Mouse (Mus musculus): ENCODE results near the gene Mrgbp.

Mrgbp gene

GRCm38 (mm10) chr2:180581002-180581401 is at the start of gene Mrgbp:
Gene Mrgbp, plus strand, starts transcription at chr2:180581304.
- no peak for DNase-seq

DNA sequence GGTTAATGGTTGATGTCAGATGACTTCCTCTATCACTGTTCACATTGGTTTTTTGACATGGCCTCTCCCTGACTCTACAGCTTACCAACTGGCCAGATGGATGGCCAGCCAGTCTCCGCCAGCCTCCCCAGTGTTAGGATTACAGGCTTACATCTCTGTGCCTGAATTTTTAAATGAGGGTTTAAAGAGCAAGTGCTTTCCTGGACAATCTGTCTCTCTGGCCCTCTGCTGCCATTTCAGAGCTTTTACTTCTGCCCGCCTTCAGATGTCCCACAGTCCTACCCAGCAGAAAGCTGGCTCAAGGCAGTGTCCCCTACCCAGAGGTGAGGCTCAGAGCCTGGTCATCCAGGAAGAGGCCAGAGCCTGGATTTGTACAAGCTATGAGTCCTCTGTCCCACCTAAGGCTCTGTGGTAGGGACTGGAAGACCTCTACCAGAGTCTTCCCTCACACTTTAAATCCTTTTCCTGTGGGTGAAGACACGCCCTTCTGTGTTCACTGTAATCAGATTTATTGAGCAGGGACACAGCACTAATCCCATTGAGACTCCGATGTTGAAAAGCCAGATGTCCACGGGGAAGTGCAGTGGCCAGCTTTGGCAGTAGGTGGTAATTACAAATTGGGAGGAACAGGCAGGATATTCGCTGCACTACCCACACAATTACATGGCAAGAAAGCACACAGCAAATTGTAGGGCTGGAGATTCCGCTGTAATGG is 49.3 kb upstream of the Mrgbp start:
- DNase-seq: no peak

GRCm38 (mm10) chr2:180532386-180532995 is 48.6 kb upstream of the Mrgbp start:
- DNase-seq: no peak

DNA sequence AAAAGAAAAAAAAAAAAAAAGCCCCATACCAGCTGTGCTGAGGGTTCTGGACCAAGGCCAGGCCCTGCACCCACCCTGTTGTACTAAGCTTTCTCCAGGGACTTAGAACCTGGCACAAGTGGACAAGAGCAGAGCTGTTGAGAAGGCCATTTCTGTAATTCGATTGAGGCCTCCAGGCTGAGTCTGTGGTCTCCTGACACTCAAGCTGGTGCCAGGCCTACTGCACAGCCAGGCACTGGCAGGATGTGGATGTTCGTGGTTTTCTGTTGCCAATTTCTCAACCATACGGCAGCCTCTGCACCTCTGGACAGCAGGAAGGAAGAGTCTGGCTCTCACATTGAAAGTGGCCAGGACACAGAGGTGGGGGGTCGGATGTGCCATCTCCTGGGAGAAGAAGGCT is 47.9 kb upstream of the Mrgbp start:
- DNase-seq: no peak

GRCm38 (mm10) chr2:180543675-180544074 is 37.4 kb upstream of the Mrgbp start:
- no peak for DNase-seq

DNA sequence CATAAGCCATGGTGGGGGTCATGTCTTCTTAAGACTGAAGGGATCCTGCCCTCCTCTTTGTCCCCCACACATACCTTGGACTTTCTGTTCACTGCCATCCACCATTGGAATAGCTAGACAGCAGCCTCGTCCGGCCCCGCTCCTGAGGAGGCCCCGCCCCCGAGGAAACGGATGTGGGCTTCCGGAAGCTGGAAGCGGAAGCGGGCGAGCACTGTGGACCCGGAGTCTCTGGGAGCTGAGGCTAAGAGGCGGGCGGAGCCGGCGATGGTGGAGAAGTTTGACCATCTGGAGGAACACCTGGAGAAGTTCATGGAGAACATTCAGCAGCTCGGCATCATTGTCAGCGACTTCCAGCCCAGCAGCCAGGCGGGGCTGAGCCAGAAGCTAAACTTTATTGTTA is 36.1 kb upstream of the Mrgbp start:
- DNase-seq: no peak

- DNase-seq: no peak
These were observed 33.6 kb upstream of the Mrgbp start for GRCm38 (mm10) chr2:180547384-180548106.

- DNase-seq: no peak
These were observed 28.8 kb upstream of the Mrgbp start for GRCm38 (mm10) chr2:180552340-180552739.

DNA sequence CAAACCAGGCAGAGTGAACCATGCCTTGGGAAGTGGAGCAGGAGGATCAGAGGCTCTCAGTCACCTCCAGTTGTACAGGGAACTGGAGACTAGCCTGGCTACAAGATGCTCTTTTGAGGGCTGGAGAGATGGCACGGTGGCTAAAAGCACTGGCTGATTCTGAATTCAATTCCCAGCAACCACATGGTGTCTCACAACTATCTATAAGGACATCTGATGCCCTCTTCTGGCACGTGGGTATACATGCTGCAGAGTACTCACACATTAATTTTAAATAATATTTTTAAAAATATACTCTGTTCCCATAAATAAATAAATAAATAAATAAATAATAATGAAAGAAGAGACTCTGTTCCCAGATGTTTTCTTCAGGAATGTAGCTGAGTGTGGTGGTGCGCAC is 25.9 kb upstream of the Mrgbp start:
- DNase-seq: no peak

- no peak for DNase-seq
These were observed 24.6 kb upstream of the Mrgbp start for GRCm38 (mm10) chr2:180556470-180556869.

DNA sequence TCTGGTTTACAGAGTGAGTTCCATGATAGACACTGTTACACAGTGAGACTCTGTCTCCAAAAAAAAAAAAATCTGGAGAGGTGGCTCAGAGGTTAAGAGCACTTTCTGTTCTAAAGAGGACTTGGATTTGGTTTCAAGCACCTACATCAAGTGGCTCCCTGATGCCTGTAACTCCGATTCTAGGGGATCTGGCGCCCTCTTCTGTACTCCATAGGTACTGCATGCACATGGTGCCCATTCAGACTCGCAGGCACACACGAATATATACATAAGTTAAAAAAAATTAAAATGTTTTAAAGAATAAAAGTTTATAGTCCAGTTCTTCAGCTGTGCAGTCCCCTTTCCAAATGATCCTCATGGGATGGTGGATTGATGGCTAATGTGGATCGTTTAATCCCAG is 20.9 kb upstream of the Mrgbp start:
- DNase-seq: no peak

- DNase-seq: no peak
These were observed 19.0 kb upstream of the Mrgbp start for GRCm38 (mm10) chr2:180562146-180562545.

- no peak for DNase-seq
These were observed 17.8 kb upstream of the Mrgbp start for GRCm38 (mm10) chr2:180563296-180563695.

DNA sequence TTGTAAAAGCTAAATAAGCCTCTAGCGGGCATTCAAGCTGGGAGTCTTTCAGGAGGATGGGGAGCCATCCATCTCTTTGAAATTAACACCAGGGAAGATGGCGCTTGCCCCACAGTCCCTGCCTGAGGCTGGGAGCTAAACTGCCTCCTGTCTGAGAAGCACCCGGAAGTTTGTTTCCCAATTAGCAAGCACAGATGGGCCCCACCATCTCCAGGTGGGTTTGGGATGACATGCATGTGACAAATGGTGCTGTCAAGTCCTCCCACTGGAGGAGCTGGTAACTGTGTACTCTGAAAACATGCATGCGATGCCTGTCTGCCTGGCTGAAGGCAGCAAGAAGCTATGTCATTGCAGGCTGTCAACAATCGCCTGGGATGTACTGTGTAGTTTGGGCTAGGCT is 17.3 kb upstream of the Mrgbp start:
- DNase-seq: no peak

GRCm38 (mm10) chr2:180566240-180566913 is 14.7 kb upstream of the Mrgbp start:
- DNase-seq: peak; percentile 55

- no peak for DNase-seq
These were observed 12.0 kb upstream of the Mrgbp start for GRCm38 (mm10) chr2:180569028-180569643.

GRCm38 (mm10) chr2:180576482-180576881 is 4.6 kb upstream of the Mrgbp start:
- no peak for DNase-seq

DNA sequence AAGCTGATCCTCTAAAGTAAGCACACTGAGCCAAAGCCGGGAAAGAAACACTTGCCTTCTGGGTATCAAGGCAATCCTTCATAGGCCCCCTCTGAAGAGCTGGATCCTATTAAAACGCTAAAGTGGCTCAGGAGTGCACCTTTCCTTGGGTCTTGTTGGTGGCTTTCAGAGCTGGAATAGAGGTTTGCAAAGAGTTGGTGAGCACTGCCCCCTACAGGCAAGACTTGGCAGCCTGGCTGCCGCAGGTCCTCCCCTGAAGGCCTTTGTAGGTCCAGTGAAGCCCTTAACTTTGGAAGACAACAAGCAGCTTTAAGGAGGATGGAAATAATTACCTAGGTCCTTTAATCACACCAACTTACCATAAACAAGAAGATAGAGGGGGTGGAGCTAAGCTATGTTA is 2.4 kb upstream of the Mrgbp start:
- DNase-seq: peak; percentile 67

- DNase-seq: peak; percentile 99
These were observed 1.5 kb downstream of the Mrgbp start for GRCm38 (mm10) chr2:180582481-180583153.

DNA sequence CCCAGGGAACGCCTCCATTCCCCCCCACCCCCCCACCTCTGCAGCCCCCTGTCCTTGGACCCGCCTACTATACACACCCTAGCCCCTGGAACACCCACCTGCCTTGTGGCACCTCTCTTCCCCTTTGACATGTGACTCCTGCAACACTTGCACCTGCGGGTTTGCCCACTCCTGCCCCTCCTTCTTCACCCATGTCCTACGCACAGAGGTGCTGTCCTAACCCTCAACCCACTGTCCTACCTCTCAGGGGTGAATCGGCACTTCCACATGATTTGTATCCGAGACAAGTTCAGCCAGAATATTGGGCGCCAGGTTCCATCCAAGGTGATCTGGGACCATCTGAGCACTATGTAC is 2.0 kb downstream of the Mrgbp start:
- no peak for DNase-seq

- no peak for DNase-seq
These were observed 7.6 kb downstream of the Mrgbp start for GRCm38 (mm10) chr2:180588736-180589122.

- DNase-seq: peak; percentile 76
These were observed 8.2 kb downstream of the Mrgbp start, which contains the start of gene Ogfr for GRCm38 (mm10) chr2:180589123-180589831. Gene Ogfr, plus strand, starts transcription at chr2:180589245.
